Mouse (Mus musculus): Measurements from ENCODE around the gene Mfap3.

- TF ChIP-seq CTCF (IDR thresholded peaks at IDR 0.05; ENCODE audit: extremely low read depth, insufficient read depth, insufficient read length, insufficient replicate concordance): no peak
- TF ChIP-seq POLR2A (IDR thresholded peaks at IDR 0.05; ENCODE audit: low read depth, low read length): no peak
These were observed 58.5 kb downstream of the Mfap3 start for GRCm38 (mm10) chr11:57576871-57577515.
